Mouse (Mus musculus): ENCODE measurements around the gene Gm49359.
"Not testable (repeated sequence)": the region's sequence is repeated elsewhere in the genome, so short reads cannot be mapped to it uniquely, and the experiment has no call there.

Gene Gm49359

DNA sequence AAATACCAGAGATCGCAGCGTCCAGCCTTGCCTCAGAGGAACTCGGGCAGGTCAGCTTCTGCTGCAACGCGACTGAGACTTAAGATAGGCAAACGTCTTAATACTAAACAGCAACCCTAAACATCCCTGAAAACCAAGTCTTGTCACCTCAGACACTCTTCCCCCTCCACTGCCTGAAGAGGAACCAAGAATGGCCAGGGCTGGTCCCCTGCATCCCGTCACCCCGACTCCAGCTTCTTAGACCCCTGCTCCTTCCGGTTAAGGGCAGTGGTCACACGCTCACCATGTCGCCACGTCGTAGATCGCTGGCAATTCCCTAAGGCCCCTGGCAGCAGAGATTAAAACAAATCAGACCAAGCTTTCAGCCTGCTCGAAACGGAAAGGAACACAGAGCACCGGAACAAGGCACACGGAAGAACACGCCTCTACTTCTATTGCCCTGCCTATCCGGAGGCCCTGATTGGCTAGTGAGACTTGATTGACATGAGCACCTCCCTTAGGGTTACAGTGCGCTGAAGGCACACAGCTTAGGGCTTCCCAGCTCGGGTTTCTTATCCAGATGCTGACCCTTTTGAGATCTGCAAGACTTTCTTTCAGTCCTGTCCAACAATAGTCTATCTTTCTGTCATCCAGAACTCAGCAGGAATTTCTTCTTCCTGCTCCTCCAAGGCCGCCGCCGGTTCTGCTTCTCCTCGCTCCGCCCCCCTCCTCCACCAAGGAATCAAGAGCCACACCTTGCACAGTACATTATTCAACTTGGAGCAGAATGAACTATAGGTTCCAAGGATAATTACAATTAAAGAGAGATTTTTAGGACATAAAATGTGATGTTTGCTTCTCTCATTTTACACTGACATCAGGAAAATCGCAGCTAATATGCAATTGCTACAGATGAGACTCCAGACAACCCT is at the start of gene Gm49359:
Gene Gm49359 (minus strand): TSS at position 409 of the 911 bp plus-strand sequence.
- peak; percentile 73 for DNase-seq (ENCODE audit: low read depth, low spot score)

DNA sequence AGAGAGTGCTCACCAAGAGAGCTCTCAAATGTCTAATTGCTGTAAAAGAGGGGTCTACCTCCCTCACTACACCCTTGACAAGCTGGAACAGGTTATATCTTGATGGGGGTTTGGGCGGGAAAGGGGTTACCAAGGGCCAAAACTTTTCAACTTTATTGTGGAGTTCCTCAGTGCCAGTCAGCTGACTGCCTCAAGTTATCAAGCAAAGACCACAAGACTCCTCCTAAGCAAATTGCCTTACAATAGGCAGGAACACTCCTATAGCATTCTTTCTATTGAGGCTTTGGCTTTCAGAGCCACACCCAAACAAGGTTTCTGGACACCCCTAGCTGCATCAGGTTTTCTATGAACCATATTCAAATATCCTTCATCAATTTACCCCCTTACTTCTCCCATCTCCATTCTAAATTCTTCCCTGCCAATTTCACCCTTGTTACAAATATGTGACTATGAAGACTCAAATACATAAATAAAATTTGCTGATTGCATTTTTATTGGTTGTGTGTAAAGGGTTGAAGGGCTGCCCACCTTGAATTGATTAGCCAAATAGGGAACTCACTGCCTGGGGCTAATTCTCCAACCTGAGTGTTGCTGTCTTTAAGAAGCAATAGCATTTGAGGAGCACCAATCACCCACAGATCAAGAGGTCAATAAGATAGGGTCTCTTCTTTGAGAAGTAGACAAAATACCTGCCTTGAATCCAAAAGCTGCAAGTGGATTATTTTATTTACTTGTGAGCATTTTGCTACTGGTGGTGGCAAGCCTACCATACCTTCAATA is 44.2 kb upstream of the Gm49359 start:
- DNase-seq (ENCODE audit: low read depth, low spot score), result not testable (repeated sequence)

- DNase-seq (ENCODE audit: low read depth, low spot score), result not testable (repeated sequence)
Observed at GRCm38 (mm10) chr13:62472661-62473060, 6.0 kb upstream of the Gm49359 start.

DNA sequence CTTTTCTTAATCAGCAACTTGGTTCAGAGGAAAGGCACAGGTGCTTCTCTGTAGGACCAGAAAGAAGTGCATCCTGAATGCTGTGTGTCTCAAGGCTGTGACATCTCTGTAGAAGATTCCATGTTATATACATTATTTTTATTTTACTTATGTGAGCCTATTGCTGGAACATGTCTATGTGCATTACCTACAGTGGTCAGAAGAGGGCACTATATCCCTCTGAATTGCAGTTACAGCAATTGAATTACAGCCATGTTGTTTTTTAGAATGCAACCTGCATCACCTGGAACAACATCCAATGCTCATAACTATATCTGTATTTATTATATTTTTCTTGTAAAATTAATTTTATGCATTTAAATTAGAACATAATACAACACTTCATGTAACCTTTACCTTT is 3.3 kb upstream of the Gm49359 start:
- peak; percentile 11 for DNase-seq (ENCODE audit: low read depth, low spot score)

All from embryo, embryonic 11.5 days (tissue).